Mouse (Mus musculus): ENCODE measurements around the gene Wdr82. TPM values are rescaled to one million over a fixed set of nuclear protein-coding genes. Genes with fewer than 3 reads are reported as not detected.

The Wdr82 gene
- polyA plus RNA-seq, 1 experiment: 49.6 TPM

DNA sequence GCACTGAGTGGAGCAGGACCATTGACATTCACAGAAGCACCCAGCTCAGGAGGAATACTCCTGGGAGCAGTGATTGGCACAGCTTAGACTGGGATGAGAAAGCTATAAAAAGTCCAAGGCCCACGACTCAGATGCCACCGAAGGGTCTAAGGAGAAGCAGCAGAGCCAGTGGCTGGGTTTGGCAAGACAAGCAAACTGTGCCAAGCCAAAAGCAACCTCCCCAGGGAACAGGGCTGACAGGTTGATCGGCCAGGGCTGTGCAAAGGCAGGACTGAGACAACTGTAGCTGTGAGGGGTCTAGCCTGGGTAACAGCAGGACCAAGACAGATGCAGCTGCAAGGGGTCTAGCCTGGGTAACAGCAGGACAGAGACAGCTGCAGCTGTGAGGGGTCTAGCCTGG lies 62.2 kb downstream of the Wdr82 start:
- TF ChIP-seq USF1 (IDR thresholded peaks at IDR 0.05; ENCODE audit: low read depth): no peak
- no peak for TF ChIP-seq CTCF (IDR thresholded peaks at IDR 0.05; ENCODE audit: control insufficient read depth, insufficient read depth, insufficient read length)
- no peak for TF ChIP-seq CEBPB (IDR thresholded peaks at IDR 0.05; ENCODE audit: low read depth)
- no peak for TF ChIP-seq MYOD1 (IDR thresholded peaks at IDR 0.05; ENCODE audit: control insufficient read depth, insufficient read length, low read depth)
- no peak for TF ChIP-seq MAX (IDR thresholded peaks at IDR 0.05)
- TF ChIP-seq FOSL1 (IDR thresholded peaks at IDR 0.05; ENCODE audit: insufficient read depth, low read length, poor library complexity, severe bottlenecking): no peak
- no peak for TF ChIP-seq MYOG (IDR thresholded peaks at IDR 0.05; ENCODE audit: control insufficient read depth, extremely low read depth, insufficient read length)
- Histone ChIP-seq H3K36me3 (ENCODE audit: control insufficient read depth, insufficient read depth) (peaks cover 10% of the 10 kb centered on the region), H3K79me3 (ENCODE audit: low read depth) (no peaks in the 10 kb centered on the region), H3K79me2 (ENCODE audit: control insufficient read depth, insufficient read depth) (no peaks in the 10 kb centered on the region), H3K27me3 (ENCODE audit: control insufficient read depth, insufficient read depth, insufficient read length) (no peaks in the 10 kb centered on the region), H3ac (ENCODE audit: control insufficient read depth, insufficient read length, low read depth) (no peak overlapping the region), H3K4me3 (ENCODE audit: insufficient read depth, poor library complexity, severe bottlenecking) (no peak overlapping the region)

DNA sequence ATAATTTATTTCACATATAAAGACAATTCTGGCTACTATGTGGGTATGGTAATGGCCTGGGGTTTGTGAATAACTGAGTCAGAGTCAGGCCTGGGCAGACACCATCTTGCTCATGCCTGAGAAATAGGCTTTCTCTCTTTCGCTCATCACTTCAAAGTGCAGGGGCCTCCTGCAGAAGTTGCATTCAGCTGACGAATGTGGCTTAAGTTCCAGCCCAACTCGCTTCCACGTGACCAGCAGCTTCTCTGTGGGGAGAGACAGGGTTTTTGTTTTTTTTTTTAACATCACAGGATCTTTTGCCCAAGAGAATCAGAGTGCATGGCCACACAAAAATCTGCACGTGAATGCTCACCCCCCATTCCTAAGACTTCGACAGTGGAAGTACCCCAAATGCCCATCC lies 63.2 kb downstream of the Wdr82 start:
- Histone ChIP-seq H3K27me3 (ENCODE audit: control insufficient read depth, insufficient read depth, insufficient read length) (no peaks in the 10 kb centered on the region), H3K36me3 (ENCODE audit: control insufficient read depth, insufficient read depth) (peaks cover 19% of the 10 kb centered on the region), H3K79me3 (ENCODE audit: low read depth) (no peaks in the 10 kb centered on the region), H3K79me2 (ENCODE audit: control insufficient read depth, insufficient read depth) (no peaks in the 10 kb centered on the region), H3K4me3 (ENCODE audit: insufficient read depth, poor library complexity, severe bottlenecking) (no peak overlapping the region), H3ac (ENCODE audit: control insufficient read depth, insufficient read length, low read depth) (no peak overlapping the region)
- TF ChIP-seq FOSL1 (IDR thresholded peaks at IDR 0.05; ENCODE audit: insufficient read depth, low read length, poor library complexity, severe bottlenecking) (no peak), MYOD1 (IDR thresholded peaks at IDR 0.05; ENCODE audit: control insufficient read depth, insufficient read length, low read depth) (no peak), CTCF (IDR thresholded peaks at IDR 0.05; ENCODE audit: control insufficient read depth, insufficient read depth, insufficient read length) (no peak), MYOG (IDR thresholded peaks at IDR 0.05; ENCODE audit: control insufficient read depth, extremely low read depth, insufficient read length) (no peak), CEBPB (IDR thresholded peaks at IDR 0.05; ENCODE audit: low read depth) (no peak), USF1 (IDR thresholded peaks at IDR 0.05; ENCODE audit: low read depth) (no peak), MAX (IDR thresholded peaks at IDR 0.05) (no peak)

DNA sequence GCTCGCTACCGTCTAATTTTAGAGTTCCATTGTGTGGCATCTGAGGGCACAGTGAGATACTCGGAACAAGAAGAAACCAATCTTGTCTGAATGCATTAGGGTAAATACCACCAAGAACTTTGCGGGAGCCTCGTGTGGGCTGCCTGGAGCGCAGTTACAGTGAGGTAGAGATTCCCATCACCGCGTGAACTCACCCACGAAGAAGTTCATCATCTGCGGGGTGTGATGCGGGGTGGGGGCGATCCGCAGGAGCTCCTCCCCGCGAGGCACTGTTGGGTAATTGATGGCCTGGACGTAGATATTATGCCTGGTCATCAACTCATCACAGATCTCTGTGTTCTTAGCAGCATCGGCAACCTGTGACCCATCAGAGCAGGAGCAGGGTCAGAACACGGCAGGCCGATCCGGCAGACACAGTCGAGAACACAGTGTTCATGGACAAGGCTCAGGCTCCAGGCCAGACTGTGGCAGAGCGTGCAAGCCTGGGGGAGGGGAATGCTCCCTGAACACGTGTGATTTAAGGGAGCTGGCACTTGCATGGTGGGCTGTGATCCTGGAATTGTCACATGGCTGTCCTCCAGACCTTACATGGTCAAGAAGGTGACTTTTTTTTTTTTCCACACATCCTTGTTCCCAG lies 64.6 kb downstream of the Wdr82 start:
- H3K27me3 ChIP-seq (ENCODE audit: control insufficient read depth, insufficient read depth, insufficient read length): no peaks in the 10 kb centered on the region
- no peak overlapping the region for H3K4me3 ChIP-seq (ENCODE audit: insufficient read depth, poor library complexity, severe bottlenecking)
- no peak overlapping the region for H3ac ChIP-seq (ENCODE audit: control insufficient read depth, insufficient read length, low read depth)
- no peaks in the 10 kb centered on the region for H3K79me3 ChIP-seq (ENCODE audit: low read depth)
- peaks cover 28% of the 10 kb centered on the region for H3K36me3 ChIP-seq (ENCODE audit: control insufficient read depth, insufficient read depth)
- TF ChIP-seq MYOD1 (IDR thresholded peaks at IDR 0.05; ENCODE audit: control insufficient read depth, insufficient read length, low read depth): no peak
- no peak for TF ChIP-seq FOSL1 (IDR thresholded peaks at IDR 0.05; ENCODE audit: insufficient read depth, low read length, poor library complexity, severe bottlenecking)
- no peak for TF ChIP-seq CEBPB (IDR thresholded peaks at IDR 0.05; ENCODE audit: low read depth)
- no peak for TF ChIP-seq MYOG (IDR thresholded peaks at IDR 0.05; ENCODE audit: control insufficient read depth, extremely low read depth, insufficient read length)
- no peak for TF ChIP-seq CTCF (IDR thresholded peaks at IDR 0.05; ENCODE audit: control insufficient read depth, insufficient read depth, insufficient read length)
- no peak for TF ChIP-seq USF1 (IDR thresholded peaks at IDR 0.05; ENCODE audit: low read depth)
- no peak for TF ChIP-seq MAX (IDR thresholded peaks at IDR 0.05)
- no peaks in the 10 kb centered on the region for H3K79me2 ChIP-seq (ENCODE audit: control insufficient read depth, insufficient read depth)

DNA sequence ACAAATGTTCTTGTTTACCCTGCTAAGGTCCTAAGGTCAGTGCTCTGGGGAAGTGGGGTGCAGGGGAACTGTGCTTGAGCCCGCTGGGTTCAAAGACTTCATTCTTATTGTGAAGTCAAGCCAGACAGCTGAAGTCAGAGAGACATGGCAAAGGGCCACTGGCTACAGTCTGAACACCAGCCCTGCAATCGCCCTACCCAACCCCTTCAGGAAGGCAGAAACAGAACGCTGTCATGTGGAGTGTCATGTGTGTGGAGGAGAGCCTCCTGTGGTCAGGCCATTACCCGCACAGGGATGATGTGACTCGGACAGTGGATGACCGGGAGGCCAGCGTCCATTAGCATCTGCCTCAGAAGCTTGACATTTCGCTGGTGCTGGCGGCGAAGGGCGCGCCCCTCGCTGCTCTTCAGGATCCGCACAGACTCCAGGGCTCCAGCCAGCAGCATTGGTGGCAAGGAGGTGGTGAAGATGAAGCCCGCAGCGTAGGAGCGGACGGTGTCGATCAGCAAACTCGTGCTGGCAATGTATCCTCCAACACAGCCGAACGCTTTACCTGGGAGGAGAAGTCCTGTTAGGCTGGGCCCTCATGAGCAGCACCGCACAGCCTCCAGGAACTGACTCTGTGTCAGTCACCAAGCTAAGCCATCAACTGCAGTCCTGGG lies 65.6 kb downstream of the Wdr82 start:
- no peak overlapping the region for H3ac ChIP-seq (ENCODE audit: control insufficient read depth, insufficient read length, low read depth)
- peaks cover 37% of the 10 kb centered on the region for H3K36me3 ChIP-seq (ENCODE audit: control insufficient read depth, insufficient read depth)
- no peaks in the 10 kb centered on the region for H3K79me2 ChIP-seq (ENCODE audit: control insufficient read depth, insufficient read depth)
- no peaks in the 10 kb centered on the region for H3K79me3 ChIP-seq (ENCODE audit: low read depth)
- H3K4me3 ChIP-seq (ENCODE audit: insufficient read depth, poor library complexity, severe bottlenecking): no peak overlapping the region
- TF ChIP-seq MYOG (IDR thresholded peaks at IDR 0.05; ENCODE audit: control insufficient read depth, extremely low read depth, insufficient read length): no peak
- TF ChIP-seq MYOD1 (IDR thresholded peaks at IDR 0.05; ENCODE audit: control insufficient read depth, insufficient read length, low read depth): no peak
- H3K27me3 ChIP-seq (ENCODE audit: control insufficient read depth, insufficient read depth, insufficient read length): no peaks in the 10 kb centered on the region

DNA sequence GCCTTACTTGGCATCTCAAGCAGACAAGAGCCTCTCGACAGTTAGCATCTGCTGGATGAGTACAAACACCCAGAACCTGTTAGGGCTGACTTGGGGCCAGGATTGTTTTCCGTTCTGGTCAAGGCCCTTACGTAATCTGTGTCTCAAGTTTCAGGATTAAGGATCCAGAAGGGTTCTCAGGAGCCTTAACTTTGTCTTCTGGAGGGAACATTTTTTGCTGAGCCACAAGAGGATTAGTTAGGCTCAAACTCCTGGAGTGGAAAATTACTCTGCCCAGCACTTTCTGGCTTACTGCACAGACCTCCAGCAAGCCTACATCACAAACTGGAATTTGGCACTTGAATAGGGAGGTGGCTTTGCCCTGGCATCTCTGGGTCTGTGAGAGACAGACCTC lies 66.1 kb downstream of the Wdr82 start:
- no peaks in the 10 kb centered on the region for H3K79me3 ChIP-seq (ENCODE audit: low read depth)
- H3K79me2 ChIP-seq (ENCODE audit: control insufficient read depth, insufficient read depth): no peaks in the 10 kb centered on the region
- TF ChIP-seq MYOD1 (IDR thresholded peaks at IDR 0.05; ENCODE audit: control insufficient read depth, insufficient read length, low read depth) (no peak), CTCF (IDR thresholded peaks at IDR 0.05; ENCODE audit: control insufficient read depth, insufficient read depth, insufficient read length) (no peak), FOSL1 (IDR thresholded peaks at IDR 0.05; ENCODE audit: insufficient read depth, low read length, poor library complexity, severe bottlenecking) (no peak), MAX (IDR thresholded peaks at IDR 0.05) (no peak), USF1 (IDR thresholded peaks at IDR 0.05; ENCODE audit: low read depth) (no peak), CEBPB (IDR thresholded peaks at IDR 0.05; ENCODE audit: low read depth) (no peak), MYOG (IDR thresholded peaks at IDR 0.05; ENCODE audit: control insufficient read depth, extremely low read depth, insufficient read length) (no peak)
- peaks cover 41% of the 10 kb centered on the region for H3K36me3 ChIP-seq (ENCODE audit: control insufficient read depth, insufficient read depth)
- H3ac ChIP-seq (ENCODE audit: control insufficient read depth, insufficient read length, low read depth): no peak overlapping the region
- no peak overlapping the region for H3K4me3 ChIP-seq (ENCODE audit: insufficient read depth, poor library complexity, severe bottlenecking)
- H3K27me3 ChIP-seq (ENCODE audit: control insufficient read depth, insufficient read depth, insufficient read length): no peaks in the 10 kb centered on the region
